Mouse (Mus musculus) stomach, postnatal 0 days (tissue): ENCODE data around the gene Stom.

Experiments used
- CTCF ChIP-seq: IDR thresholded peaks from 2 replicates; pipeline ENCODE4 v1.5.1; 2016; ENCODE audit warnings: antibody characterized with exemption, low read depth, mild to moderate bottlenecking, moderate library complexity
- EP300 ChIP-seq: optimal IDR thresholded peaks from 2 replicates; pipeline ENCODE3; 2016; ENCODE audit warnings: antibody characterized with exemption

GRCm38 (mm10) chr2:35297703-35298332 lies 39.0 kb downstream of the Stom start:
- TF ChIP-seq CTCF = peak; percentile 100
- TF ChIP-seq EP300 = no peak
